Mouse (Mus musculus) MEL (cell line): ENCODE data around the gene Tlcd2. TPM values are rescaled to one million over a fixed set of nuclear protein-coding genes. Genes with fewer than 3 reads are reported as not detected.

ENCODE experiments used
- DNase-seq: peaks from one replicate; pipeline ENCODE4 v3.0.0; 2011; ENCODE audit warnings: low read depth, low spot score
- H3K27ac ChIP-seq: 2 replicates; pipeline ENCODE4 v1.5.1; 2012; ENCODE audit warnings: low read depth, mild to moderate bottlenecking, control low read depth, low read length, moderate library complexity; ENCODE audit not compliant: control insufficient read depth
- H3K27me3 ChIP-seq, 2 experiments: fragments of 150-350 bp in 1 of 2; sonication (generic) in 1 of 2; 2 replicates each; pipeline ENCODE4 v1.6.1; 2012; ENCODE audit warnings: low read length in 2 of 2, mild to moderate bottlenecking in 2 of 2, improper control_type of control experiment in 1 of 2, moderate library complexity in 1 of 2; ENCODE audit not compliant: insufficient read depth in 2 of 2, control insufficient read depth in 1 of 2
- H3K36me3 ChIP-seq, 2 experiments: 2 replicates each; pipeline ENCODE4 v1.6.1; 2012 to 2014; ENCODE audit warnings: low read length in 2 of 2, improper control_type of control experiment in 1 of 2, inconsistent platforms in 1 of 2, mild to moderate bottlenecking in 1 of 2; ENCODE audit not compliant: insufficient read depth in 2 of 2, control insufficient read depth in 1 of 2
- H3K4me1 ChIP-seq, 2 experiments: fragments of 150-350 bp in 1 of 2; sonication (generic) in 1 of 2; 2 replicates each; pipeline ENCODE4 v1.6.1; 2012; ENCODE audit warnings: low read length in 2 of 2, improper control_type of control experiment in 1 of 2, mild to moderate bottlenecking in 1 of 2; ENCODE audit not compliant: insufficient read depth in 2 of 2, control insufficient read depth in 1 of 2
- H3K4me3 ChIP-seq, 2 experiments: fragments of 150-350 bp in 1 of 2; sonication (generic) in 1 of 2; 2 replicates each; pipeline ENCODE4 v1.5.1; 2012; ENCODE audit warnings: low read depth in 2 of 2, low read length in 2 of 2, mild to moderate bottlenecking in 2 of 2, moderate library complexity in 2 of 2, control low read depth in 1 of 2, improper control_type of control experiment in 1 of 2; ENCODE audit not compliant: control insufficient read depth in 1 of 2, insufficient read depth in 1 of 2
- H3K79me2 ChIP-seq: 2 replicates; pipeline ENCODE4 v1.6.1; 2012; ENCODE audit warnings: mild to moderate bottlenecking, low read length, moderate library complexity; ENCODE audit not compliant: control insufficient read depth, poor library complexity, insufficient read depth
- H3K9ac ChIP-seq: 2 replicates; pipeline ENCODE4 v1.6.1; 2012; ENCODE audit warnings: low read depth, mild to moderate bottlenecking, control low read depth, low read length, moderate library complexity; ENCODE audit not compliant: control insufficient read depth, poor library complexity, severe bottlenecking
- H3K9me3 ChIP-seq: fragments of 150-350 bp; sonication (generic); replicated peaks from 2 replicates; pipeline ENCODE4 v1.6.1; 2012; ENCODE audit warnings: mild to moderate bottlenecking, low read length, improper control_type of control experiment, moderate library complexity; ENCODE audit not compliant: insufficient read depth
- BHLHE40 ChIP-seq: IDR thresholded peaks from 2 replicates; pipeline ENCODE4 v1.6.1; 2012; ENCODE audit warnings: low read depth, mild to moderate bottlenecking, inconsistent platforms, low read length, improper control_type of control experiment, borderline replicate concordance
- CHD2 ChIP-seq: IDR thresholded peaks from 2 replicates; pipeline ENCODE4 v1.6.1; 2011; ENCODE audit warnings: low read length, improper control_type of control experiment
- CTCF ChIP-seq, 3 experiments: IDR thresholded peaks in 2 of 3; conservative IDR thresholded peaks in 1 of 3; 2 replicates each; pipeline ENCODE4 v1.5.1; 2011 to 2012; ENCODE audit warnings: low read length in 3 of 3, low read depth in 2 of 3, mild to moderate bottlenecking in 2 of 3, improper control_type of control experiment in 1 of 3, inconsistent platforms in 1 of 3, mixed read lengths in 1 of 3, moderate library complexity in 1 of 3; ENCODE audit not compliant: control insufficient read depth in 1 of 3, insufficient read depth in 1 of 3, poor library complexity in 1 of 3, severe bottlenecking in 1 of 3
- ELF1 ChIP-seq: IDR thresholded peaks from 2 replicates; pipeline ENCODE4 v1.6.1; 2014; ENCODE audit warnings: low read depth, mild to moderate bottlenecking, inconsistent platforms, low read length, improper control_type of control experiment, moderate library complexity
- EP300 ChIP-seq, 2 experiments: IDR thresholded peaks; 2 replicates each; pipeline ENCODE4 v1.6.1; 2011; ENCODE audit warnings: improper control_type of control experiment in 2 of 2, low read length in 2 of 2, low read depth in 1 of 2, mild to moderate bottlenecking in 1 of 2
- ETS1 ChIP-seq: IDR thresholded peaks from 2 replicates; pipeline ENCODE4 v1.6.1; 2012; ENCODE audit warnings: low read depth, mild to moderate bottlenecking, inconsistent platforms, low read length, improper control_type of control experiment, moderate library complexity
- GABPA ChIP-seq: IDR thresholded peaks from 2 replicates; pipeline ENCODE4 v1.6.1; 2012; ENCODE audit warnings: low read depth, mild to moderate bottlenecking, inconsistent platforms, low read length, improper control_type of control experiment, moderate library complexity
- GATA1 ChIP-seq: IDR thresholded peaks from 2 replicates; pipeline ENCODE4 v1.6.1; 2011; ENCODE audit warnings: low read depth, low read length, improper control_type of control experiment
- HCFC1 ChIP-seq: IDR thresholded peaks from 2 replicates; pipeline ENCODE4 v1.6.1; 2012; ENCODE audit warnings: low read depth, mild to moderate bottlenecking, inconsistent platforms, low read length, improper control_type of control experiment, moderate library complexity
- JUND ChIP-seq: IDR thresholded peaks from 2 replicates; pipeline ENCODE4 v1.6.1; 2011; ENCODE audit warnings: low read depth, mild to moderate bottlenecking, improper control_type of control experiment, low read length
- MAX ChIP-seq: IDR thresholded peaks from 2 replicates; pipeline ENCODE4 v1.6.1; 2011; ENCODE audit warnings: low read length, improper control_type of control experiment
- MAZ ChIP-seq: IDR thresholded peaks from 2 replicates; pipeline ENCODE4 v1.6.1; 2012; ENCODE audit warnings: low read depth, mild to moderate bottlenecking, inconsistent platforms, low read length, improper control_type of control experiment
- MEF2A ChIP-seq: IDR thresholded peaks from 2 replicates; pipeline ENCODE4 v1.6.1; 2014; ENCODE audit warnings: low read depth, mild to moderate bottlenecking, inconsistent platforms, low read length, improper control_type of control experiment; ENCODE audit not compliant: poor library complexity, insufficient replicate concordance, severe bottlenecking; ENCODE audit errors: extremely low read depth
- MYB ChIP-seq: IDR thresholded peaks from 2 replicates; pipeline ENCODE4 v1.6.1; 2011; ENCODE audit warnings: mild to moderate bottlenecking, low read depth, low read length, improper control_type of control experiment
- MYC ChIP-seq: IDR thresholded peaks from 2 replicates; pipeline ENCODE4 v1.6.1; 2011; ENCODE audit warnings: low read depth, mild to moderate bottlenecking, low read length, improper control_type of control experiment, moderate library complexity
- NELFE ChIP-seq: IDR thresholded peaks from 2 replicates; pipeline ENCODE4 v1.6.1; 2011; ENCODE audit warnings: low read depth, low read length, improper control_type of control experiment
- NRF1 ChIP-seq: IDR thresholded peaks from 2 replicates; pipeline ENCODE4 v1.6.1; 2014; ENCODE audit warnings: low read depth, mild to moderate bottlenecking, inconsistent platforms, low read length, improper control_type of control experiment, moderate library complexity; ENCODE audit not compliant: poor library complexity, insufficient read depth, severe bottlenecking
- RAD21 ChIP-seq: IDR thresholded peaks from 2 replicates; pipeline ENCODE4 v1.6.1; 2011; ENCODE audit warnings: mild to moderate bottlenecking, low read depth, low read length, improper control_type of control experiment
- SIN3A ChIP-seq: IDR thresholded peaks from 2 replicates; pipeline ENCODE4 v1.6.1; 2012; ENCODE audit warnings: low read length, improper control_type of control experiment, inconsistent platforms
- SMC3 ChIP-seq: IDR thresholded peaks from 2 replicates; pipeline ENCODE4 v1.6.1; 2011; ENCODE audit warnings: low read depth, low read length, improper control_type of control experiment
- TBP ChIP-seq: IDR thresholded peaks from 2 replicates; pipeline ENCODE4 v1.8.0; 2011; ENCODE audit warnings: low read depth, low read length, improper control_type of control experiment
- TCF12 ChIP-seq: IDR thresholded peaks from 2 replicates; pipeline ENCODE4 v1.6.1; 2014; ENCODE audit warnings: low read depth, mild to moderate bottlenecking, inconsistent platforms, low read length, improper control_type of control experiment, moderate library complexity
- UBTF ChIP-seq: IDR thresholded peaks from 2 replicates; pipeline ENCODE4 v1.6.1; 2012; ENCODE audit warnings: low read depth, mild to moderate bottlenecking, inconsistent platforms, low read length, improper control_type of control experiment, moderate library complexity, borderline replicate concordance; ENCODE audit not compliant: insufficient read depth
- USF1 ChIP-seq: IDR thresholded peaks from 2 replicates; pipeline ENCODE4 v1.6.1; 2014; ENCODE audit warnings: low read depth, mild to moderate bottlenecking, inconsistent platforms, low read length, improper control_type of control experiment, moderate library complexity
- ZC3H11A ChIP-seq: IDR thresholded peaks from 2 replicates; pipeline ENCODE4 v1.6.1; 2012; ENCODE audit warnings: low read depth, mild to moderate bottlenecking, inconsistent platforms, low read length, improper control_type of control experiment
- ZNF384 ChIP-seq: IDR thresholded peaks from 2 replicates; pipeline ENCODE4 v1.6.1; 2012; ENCODE audit warnings: low read depth, mild to moderate bottlenecking, inconsistent platforms, low read length, improper control_type of control experiment
- polyA plus RNA-seq, 2 experiments: library from polyadenylated mRNA; stranded (reverse) in 1 of 2; unstranded in 1 of 2; fragments of >175 nt in 1 of 2; fragments of >200 nt in 1 of 2; gene quantifications; 2 replicates each; pipeline versions ENCODE4 v1.2.1 to v1.2.4; 2012; ENCODE audit warnings: low replicate concordance in 2 of 2, low read depth in 1 of 2; ENCODE audit not compliant: insufficient read length in 2 of 2, insufficient read depth in 1 of 2, missing spikeins in 1 of 2
- total RNA-seq: library from RNA; depleted of rRNA; stranded (reverse); fragments of 300-350 nt; gene quantifications from 2 replicates; pipeline ENCODE4 v1.2.3, GENCODE M21; 2012

The Tlcd2 gene
- total and polyA plus RNA-seq, 3 experiments: 0.50 to 0.86 TPM; not detected in 1

- TF ChIP-seq BHLHE40 (peak; percentile 54; the same call in 1 of the 2 replicates), GATA1 (no peak), TCF12 (no peak), JUND (no peak), MAZ (no peak), NELFE (no peak), MYB (0 out of 2 replicates have a peak, but pooled peaks have one; percentile 6), MEF2A (no peak)
Measured at GRCm38 (mm10) chr11:75456440-75456871, 5.1 kb upstream of the Tlcd2 start (continued).

- Histone ChIP-seq H3K27ac (peak overlapping the region; percentile 99), H3K36me3 (peaks cover 0 to 34% of the 10 kb centered on the region in 2 experiments; a peak in 2 of 4 replicates), H3K4me1 (peaks cover 14 to 47% of the 10 kb centered on the region in 2 experiments), H3K79me2 (peaks cover 8% of the 10 kb centered on the region; the same call in 1 of the 2 replicates), H3K9ac (peak overlapping the region; percentile 36), H3K4me3 (peak overlapping the region; percentile 6 to 35), H3K9me3 (no peaks in the 10 kb centered on the region), H3K27me3 (no peaks in the 10 kb centered on the region)
- TF ChIP-seq UBTF (no peak), TBP (peak; percentile 39; the same call in 1 of the 2 replicates), EP300 (IDR thresholded peaks at IDR 0.05; ENCODE audit: low read depth in 1 of 2, low read length in 2 of 2) (peak in 1 of 2 experiments; percentile 35; a peak in 2 of 4 replicates), TCF12 (no peak), MEF2A (no peak), USF1 (peak; percentile 19; the same call in 1 of the 2 replicates), HCFC1 (peak; percentile 65), ZC3H11A (peak; percentile 35), MYC (no peak), CHD2 (peak; percentile 47), ETS1 (peak; percentile 43; the same call in 1 of the 2 replicates), SIN3A (peak; percentile 21; the same call in 1 of the 2 replicates), MAX (peak; percentile 11), ZNF384 (no peak), MAZ (peak; percentile 89), GATA1 (peak; percentile 44; the same call in 1 of the 2 replicates), BHLHE40 (peak; percentile 28; the same call in 1 of the 2 replicates), SMC3 (peak; percentile 57), CTCF (IDR thresholded peaks at IDR 0.05 in 2 of 3, conservative IDR thresholded peaks at IDR 0.05 in 1 of 3; ENCODE audit: control insufficient read depth in 1 of 3, insufficient read depth in 1 of 3, low read depth in 2 of 3, low read length in 3 of 3, poor library complexity in 1 of 3, severe bottlenecking in 1 of 3) (peak; percentile 60 to 95 (median 86)), RAD21 (peak; percentile 42), ELF1 (0 out of 2 replicates have a peak, but pooled peaks have one; percentile 26), MYB (no peak), NRF1 (no peak), GABPA (no peak)
- peak; percentile 91 for DNase-seq
Measured at GRCm38 (mm10) chr11:75458169-75458568, 3.3 kb upstream of the Tlcd2 start.
